Mouse (Mus musculus) effector memory CD4-positive, alpha-beta T cell, adult 5 months (primary cell): ENCODE data around the gene Olfr605. TPM values are rescaled to one million over a fixed set of nuclear protein-coding genes. Genes with fewer than 3 reads are reported as not detected.

ENCODE experiments used
- polyA plus RNA-seq: library from polyadenylated mRNA; unstranded; fragments of 100-300 nt; shearing (Covaris generic); gene quantifications from one replicate; pipeline ENCODE4 v1.2.1, GENCODE M21; 2017

Olfr605 gene
- polyA plus RNA-seq, result not detected

GRCm38 (mm10) chr7:103445339-103445738 is at the start of gene Olfr605:
Gene Olfr605 (minus strand): TSS chr7:103445439.

GRCm38 (mm10) chr7:103469577-103469976 is 24.3 kb upstream of the Olfr605 start, which contains the start of gene Olfr608:
Gene Olfr608 (plus strand): TSS chr7:103469877.

GRCm38 (mm10) chr7:103448746-103449145 is 3.5 kb upstream of the Olfr605 start, which contains the start of gene Olfr606:
Gene Olfr606 (plus strand): TSS chr7:103449046.

GRCm38 (mm10) chr7:103414772-103415171 is 30.5 kb downstream of the Olfr605 start, which contains the start of gene Usp17lc:
Gene Usp17lc (plus strand): TSS chr7:103415072.

Other genes with a start within 250 kb of the Olfr605 start
- gene Olfr593, start 233.6 kb downstream of the Olfr605 start, polyA plus RNA-seq, result not detected
- 0.12 TPM for gene Olfr594, start 228.4 kb downstream of the Olfr605 start, polyA plus RNA-seq
- not detected for gene Usp17ld, start 192.9 kb downstream of the Olfr605 start, polyA plus RNA-seq
- 0.27 TPM for gene Olfr596, start 139.8 kb downstream of the Olfr605 start, polyA plus RNA-seq
- gene Olfr597, start 129.1 kb downstream of the Olfr605 start, polyA plus RNA-seq, result not detected
- gene Olfr598, start 121.9 kb downstream of the Olfr605 start, polyA plus RNA-seq, result not detected
- gene Olfr599, start 109.5 kb downstream of the Olfr605 start, polyA plus RNA-seq, result not detected
- not detected for gene Olfr600, start 95.8 kb downstream of the Olfr605 start, polyA plus RNA-seq
- not detected for gene Olfr601, start 82.8 kb downstream of the Olfr605 start, polyA plus RNA-seq
- gene Olfr603, start 59.3 kb downstream of the Olfr605 start, polyA plus RNA-seq, result not detected
- gene Usp17lc, start 30.4 kb downstream of the Olfr605 start, polyA plus RNA-seq, result not detected
- gene Olfr606, start 3.6 kb upstream of the Olfr605 start, polyA plus RNA-seq, result not detected
- gene Olfr607, start 18.7 kb upstream of the Olfr605 start, polyA plus RNA-seq, result 0.09 TPM
- gene Olfr608, start 24.4 kb upstream of the Olfr605 start, polyA plus RNA-seq, result not detected
- gene Olfr609, start 52.6 kb upstream of the Olfr605 start, polyA plus RNA-seq, result not detected
- gene Olfr610, start 66.7 kb upstream of the Olfr605 start, polyA plus RNA-seq, result not detected
- gene Olfr611, start 75.4 kb upstream of the Olfr605 start, polyA plus RNA-seq, result not detected
- not detected for gene Olfr612, start 97.3 kb upstream of the Olfr605 start, polyA plus RNA-seq
- not detected for gene Olfr613, start 102.6 kb upstream of the Olfr605 start, polyA plus RNA-seq
- gene Olfr615, start 110.6 kb upstream of the Olfr605 start, polyA plus RNA-seq, result not detected
- gene Olfr616, start 123.7 kb upstream of the Olfr605 start, polyA plus RNA-seq, result not detected
- gene Olfr617, start 127.6 kb upstream of the Olfr605 start, polyA plus RNA-seq, result not detected
- gene Olfr618, start 144.7 kb upstream of the Olfr605 start, polyA plus RNA-seq, result not detected
- gene Olfr619, start 155.1 kb upstream of the Olfr605 start, polyA plus RNA-seq, result not detected
- not detected for gene Olfr620, start 167.1 kb upstream of the Olfr605 start, polyA plus RNA-seq
- not detected for gene Olfr622, start 197.3 kb upstream of the Olfr605 start, polyA plus RNA-seq
- gene Olfr623, start 218.3 kb upstream of the Olfr605 start, polyA plus RNA-seq, result not detected
- gene Olfr624, start 225.8 kb upstream of the Olfr605 start, polyA plus RNA-seq, result not detected
- gene Olfr625-ps1, start 237.3 kb upstream of the Olfr605 start, polyA plus RNA-seq, result not detected